Mouse (Mus musculus): Measurements from ENCODE around the gene Rgsl1. TPM values are rescaled to one million over a fixed set of nuclear protein-coding genes. Genes with fewer than 3 reads are reported as not detected.
"Not testable (repeated sequence)": the region's sequence is repeated elsewhere in the genome, so short reads cannot be mapped to it uniquely, and the experiment has no call there.

The Rgsl1 gene
- 0.08 TPM in 1 of 2 replicates, not detected in the other for polyA plus RNA-seq (2012; rRNA removed)

GRCm38 (mm10) chr1:153844042-153844441, at the start of gene Rgsl1:
TSS of gene Rgsl1 (minus strand) at chr1:153844142.
- Histone ChIP-seq H3K27me3 (replicated peaks; ENCODE audit: control insufficient read depth, insufficient read depth, low read length) (no peaks in the 10 kb centered on the region), H3K4me3 (ENCODE audit: insufficient read depth, low read depth, low read length) (no peak within 1 kb of the TSS), H3K4me1 (ENCODE audit: control insufficient read depth, insufficient read depth, low read length) (no peaks in the 10 kb centered on the region), H3K36me3 (ENCODE audit: control insufficient read depth, insufficient read depth, low read length) (no peaks in the 10 kb centered on the region), H3K27ac (ENCODE audit: insufficient read depth, low read depth, low read length) (no peak within 1 kb of the TSS)
- no peak for TF ChIP-seq CTCF (conservative IDR thresholded peaks at IDR 0.05; ENCODE audit: insufficient read depth, insufficient read length, low read depth, low read length)
- TF ChIP-seq POLR2A (IDR thresholded peaks at IDR 0.05; ENCODE audit: low read depth, low read length) = no peak
- 95% methylated on average over 8 of the region's 8 CpGs for WGBS
- DNase-seq = no peak

- no peak within 1 kb of the TSS for H3K27ac ChIP-seq (ENCODE audit: insufficient read depth, low read depth, low read length)
- H3K36me3 ChIP-seq (ENCODE audit: control insufficient read depth, insufficient read depth, low read length) = no peaks in the 10 kb centered on the region
- 42% methylated on average over 4 of the region's 4 CpGs for WGBS
- TF ChIP-seq POLR2A (IDR thresholded peaks at IDR 0.05; ENCODE audit: low read depth, low read length) = no peak
- no peak for TF ChIP-seq CTCF (conservative IDR thresholded peaks at IDR 0.05; ENCODE audit: insufficient read depth, insufficient read length, low read depth, low read length)
- no peaks in the 10 kb centered on the region for H3K4me1 ChIP-seq (ENCODE audit: control insufficient read depth, insufficient read depth, low read length)
- H3K4me3 ChIP-seq (ENCODE audit: insufficient read depth, low read depth, low read length) = no peak within 1 kb of the TSS
- no peaks in the 10 kb centered on the region for H3K27me3 ChIP-seq (replicated peaks; ENCODE audit: control insufficient read depth, insufficient read depth, low read length)
- no peak for DNase-seq
Observed at GRCm38 (mm10) chr1:153891442-153891841, 47.5 kb upstream of the Rgsl1 start, which contains the start of gene Teddm1a. TSS of gene Teddm1a (plus strand) at chr1:153891742.

- Histone ChIP-seq H3K4me1 (ENCODE audit: control insufficient read depth, insufficient read depth, low read length) (no peaks in the 10 kb centered on the region), H3K4me3 (ENCODE audit: insufficient read depth, low read depth, low read length) (no peak overlapping the region), H3K36me3 (ENCODE audit: control insufficient read depth, insufficient read depth, low read length) (no peaks in the 10 kb centered on the region), H3K27me3 (replicated peaks; ENCODE audit: control insufficient read depth, insufficient read depth, low read length) (no peaks in the 10 kb centered on the region), H3K27ac (ENCODE audit: insufficient read depth, low read depth, low read length) (no peak overlapping the region)
- 92% methylated on average over 10 of the region's 10 CpGs for WGBS
- DNase-seq = no peak
- TF ChIP-seq POLR2A (IDR thresholded peaks at IDR 0.05; ENCODE audit: low read depth, low read length) = no peak
- TF ChIP-seq CTCF (conservative IDR thresholded peaks at IDR 0.05; ENCODE audit: insufficient read depth, insufficient read length, low read depth, low read length) = no peak
Observed at GRCm38 (mm10) chr1:153890121-153890520, 46.2 kb upstream of the Rgsl1 start.

- Histone ChIP-seq H3K27me3 (replicated peaks; ENCODE audit: control insufficient read depth, insufficient read depth, low read length) (no peaks in the 10 kb centered on the region), H3K4me3 (ENCODE audit: insufficient read depth, low read depth, low read length) (no peak overlapping the region), H3K36me3 (ENCODE audit: control insufficient read depth, insufficient read depth, low read length) (no peaks in the 10 kb centered on the region), H3K27ac (ENCODE audit: insufficient read depth, low read depth, low read length) (no peak overlapping the region), H3K4me1 (ENCODE audit: control insufficient read depth, insufficient read depth, low read length) (no peaks in the 10 kb centered on the region)
- WGBS = 27% methylated on average over 17 of the region's 17 CpGs
- TF ChIP-seq POLR2A (IDR thresholded peaks at IDR 0.05; ENCODE audit: low read depth, low read length) (no peak), CTCF (conservative IDR thresholded peaks at IDR 0.05; ENCODE audit: insufficient read depth, insufficient read length, low read depth, low read length) (no peak)
- DNase-seq = no peak
Observed at GRCm38 (mm10) chr1:153886024-153886633, 42.2 kb upstream of the Rgsl1 start.

GRCm38 (mm10) chr1:153880391-153880790, 36.4 kb upstream of the Rgsl1 start:
- not testable (repeated sequence) for H3K27ac ChIP-seq (ENCODE audit: insufficient read depth, low read depth, low read length); DNase-seq; H3K4me1 ChIP-seq (ENCODE audit: control insufficient read depth, insufficient read depth, low read length); H3K4me3 ChIP-seq (ENCODE audit: insufficient read depth, low read depth, low read length); H3K27me3 ChIP-seq (replicated peaks; ENCODE audit: control insufficient read depth, insufficient read depth, low read length); H3K36me3 ChIP-seq (ENCODE audit: control insufficient read depth, insufficient read depth, low read length)
- 97% methylated on average over 17 of the region's 17 CpGs for WGBS

- no peak within 1 kb of the TSS for H3K27ac ChIP-seq (ENCODE audit: insufficient read depth, low read depth, low read length)
- H3K27me3 ChIP-seq (replicated peaks; ENCODE audit: control insufficient read depth, insufficient read depth, low read length) = no peaks in the 10 kb centered on the region
- TF ChIP-seq POLR2A (IDR thresholded peaks at IDR 0.05; ENCODE audit: low read depth, low read length) (no peak), CTCF (conservative IDR thresholded peaks at IDR 0.05; ENCODE audit: insufficient read depth, insufficient read length, low read depth, low read length) (no peak)
- H3K36me3 ChIP-seq (ENCODE audit: control insufficient read depth, insufficient read depth, low read length) = no peaks in the 10 kb centered on the region
- no peak within 1 kb of the TSS for H3K4me3 ChIP-seq (ENCODE audit: insufficient read depth, low read depth, low read length)
- H3K4me1 ChIP-seq (ENCODE audit: control insufficient read depth, insufficient read depth, low read length) = no peaks in the 10 kb centered on the region
- DNase-seq = no peak
- 87% methylated on average over 6 of the region's 6 CpGs for WGBS
Observed at GRCm38 (mm10) chr1:153874045-153874444, 30.1 kb upstream of the Rgsl1 start, which contains the start of gene Teddm1b. TSS of gene Teddm1b (plus strand) at chr1:153874345.

- Histone ChIP-seq H3K4me3 (ENCODE audit: insufficient read depth, low read depth, low read length) (no peak overlapping the region), H3K27ac (ENCODE audit: insufficient read depth, low read depth, low read length) (no peak overlapping the region), H3K36me3 (ENCODE audit: control insufficient read depth, insufficient read depth, low read length) (no peaks in the 10 kb centered on the region), H3K27me3 (replicated peaks; ENCODE audit: control insufficient read depth, insufficient read depth, low read length) (no peaks in the 10 kb centered on the region), H3K4me1 (ENCODE audit: control insufficient read depth, insufficient read depth, low read length) (no peaks in the 10 kb centered on the region)
- WGBS = 80% methylated on average over 8 of the region's 8 CpGs
- no peak for DNase-seq
- no peak for TF ChIP-seq POLR2A (IDR thresholded peaks at IDR 0.05; ENCODE audit: low read depth, low read length)
- no peak for TF ChIP-seq CTCF (conservative IDR thresholded peaks at IDR 0.05; ENCODE audit: insufficient read depth, insufficient read length, low read depth, low read length)
Observed at GRCm38 (mm10) chr1:153855946-153856345, 12.0 kb upstream of the Rgsl1 start.

- WGBS = 57% methylated on average over 7 of the region's 7 CpGs
Observed at GRCm38 (mm10) chr1:153852696-153853095, 8.8 kb upstream of the Rgsl1 start.

More at GRCm38 (mm10) chr1:153852696-153853095, 8.8 kb upstream of the Rgsl1 start:
- H3K27ac ChIP-seq (ENCODE audit: insufficient read depth, low read depth, low read length); H3K4me3 ChIP-seq (ENCODE audit: insufficient read depth, low read depth, low read length); H3K4me1 ChIP-seq (ENCODE audit: control insufficient read depth, insufficient read depth, low read length); H3K36me3 ChIP-seq (ENCODE audit: control insufficient read depth, insufficient read depth, low read length); H3K27me3 ChIP-seq (replicated peaks; ENCODE audit: control insufficient read depth, insufficient read depth, low read length); DNase-seq: not testable (repeated sequence)
